Mouse (Mus musculus) kidney, adult 2 months (tissue): ENCODE measurements around the gene Lyrm1.

Source experiments
- CTCF ChIP-seq: fragments of 200-500 bp; conservative IDR thresholded peaks from 2 replicates; pipeline ENCODE4 v1.5.1; 2011; ENCODE audit warnings: low read depth, mild to moderate bottlenecking, control low read depth, low read length, moderate library complexity, mixed read lengths; ENCODE audit not compliant: insufficient read depth, insufficient read length
- POLR2A ChIP-seq: fragments of 200-500 bp; IDR thresholded peaks from one replicate; pipeline ENCODE4 v1.6.1; 2011; ENCODE audit warnings: low read depth, low read length, control low read depth

- no peak for TF ChIP-seq CTCF
- TF ChIP-seq POLR2A = no peak
Observed at GRCm38 (mm10) chr7:119866136-119866535, 29.5 kb upstream of the Lyrm1 start.
